Mouse (Mus musculus): Measurements from ENCODE around the gene Abcb5.
"Not testable (repeated sequence)": the region's sequence is repeated elsewhere in the genome, so short reads cannot be mapped to it uniquely, and the experiment has no call there.

Gene Abcb5

DNA sequence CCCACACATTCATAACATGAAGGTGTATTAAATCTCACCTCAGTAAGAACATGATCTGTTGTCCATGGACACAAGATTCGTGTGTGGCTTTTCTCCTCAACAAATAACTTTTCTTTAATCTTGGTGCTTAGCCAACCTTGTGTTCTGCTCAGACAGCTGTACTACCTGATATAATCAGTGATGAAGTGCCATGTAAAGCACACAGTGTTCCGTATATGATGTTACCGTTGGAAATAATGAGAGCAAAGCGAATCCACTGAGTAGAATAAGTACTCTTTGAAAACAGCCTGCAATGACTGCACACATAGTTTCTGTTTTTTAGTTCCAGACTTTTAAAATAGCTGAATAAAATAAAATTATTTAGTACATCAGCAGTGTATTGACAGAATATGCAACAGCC is at the start of gene Abcb5:
Gene Abcb5, minus strand, starts transcription at position 101 of the 400 bp plus-strand sequence.
- no peak for DNase-seq (ENCODE audit: low read depth, low spot score)

DNA sequence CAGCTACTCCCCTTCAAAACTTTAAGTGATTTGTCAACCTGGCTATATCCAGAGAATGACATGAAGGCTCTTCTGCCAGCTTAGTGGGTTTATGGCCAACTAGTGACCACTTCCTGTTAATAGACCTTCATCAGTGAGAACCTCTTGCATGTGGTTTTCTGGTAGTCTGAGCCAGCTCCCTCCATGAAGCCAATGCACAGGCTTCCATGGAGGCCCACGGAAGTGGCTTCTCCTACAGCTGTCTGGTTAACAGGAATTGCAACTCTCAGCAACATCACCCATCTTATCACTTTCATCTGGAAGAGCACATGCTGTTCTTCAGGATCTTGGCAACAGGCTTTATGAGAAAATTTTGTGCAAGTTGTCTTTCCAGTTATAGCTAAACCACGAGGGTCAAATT is 33.0 kb upstream of the Abcb5 start:
- no peak for DNase-seq (ENCODE audit: low read depth, low spot score)

DNA sequence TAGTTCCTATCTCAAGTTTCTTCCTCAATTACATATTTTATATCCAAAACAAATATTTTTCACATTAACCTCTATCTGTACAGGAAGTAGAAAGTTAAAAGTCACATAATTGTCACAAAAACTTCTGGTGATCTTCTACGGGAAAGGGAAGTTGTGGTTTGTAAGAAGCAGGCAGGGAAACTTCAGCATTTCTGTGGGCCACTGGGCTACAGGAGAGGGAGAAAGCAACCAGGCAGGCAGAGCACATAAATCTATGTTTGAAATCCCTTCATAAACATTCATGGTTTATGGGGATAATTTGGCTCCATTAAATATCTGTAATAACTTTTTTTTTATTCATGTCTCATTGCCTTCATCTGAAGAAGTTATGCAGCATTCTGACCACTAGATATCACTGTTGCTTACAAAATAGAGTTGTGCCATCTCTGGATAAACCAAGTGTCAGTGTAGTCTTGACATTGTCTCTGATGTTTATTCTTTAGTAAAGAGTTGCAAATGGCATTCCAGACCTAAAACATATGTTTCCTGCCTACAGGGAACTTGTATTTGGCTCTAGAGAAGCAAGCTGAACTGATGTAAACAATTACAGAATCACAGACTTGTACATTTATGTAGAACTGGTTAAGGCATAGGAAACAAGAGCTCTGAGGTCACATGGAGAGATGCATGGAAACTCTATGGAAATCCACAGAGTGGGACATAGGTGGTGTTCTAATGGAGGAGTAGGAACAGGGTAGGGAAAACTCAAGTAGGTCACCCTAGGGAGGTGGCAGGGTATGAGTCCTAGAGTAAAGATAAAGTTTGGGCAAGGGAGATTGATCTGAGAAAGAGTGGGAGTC is 28.3 kb upstream of the Abcb5 start:
- DNase-seq (ENCODE audit: low read depth, low spot score) = no peak

DNA sequence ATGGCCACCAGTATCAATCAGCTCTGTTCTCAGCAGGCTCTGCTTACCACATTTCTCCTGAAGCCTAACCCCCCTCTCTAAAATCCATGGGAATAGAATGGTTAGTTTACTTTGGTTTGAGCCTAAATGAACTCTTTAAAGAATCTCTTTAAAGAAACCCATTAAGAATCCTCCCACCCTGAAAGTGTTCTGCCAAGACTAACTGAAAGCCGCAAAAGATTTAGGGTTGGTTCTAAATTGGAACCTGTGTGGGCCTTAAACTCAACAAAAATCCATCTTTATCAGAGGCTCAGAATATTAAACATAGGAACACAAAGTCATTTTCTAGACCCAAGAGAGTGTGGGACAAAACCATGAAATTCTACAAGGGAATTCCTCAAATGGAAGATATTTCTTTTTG is 18.6 kb upstream of the Abcb5 start:
- no peak for DNase-seq (ENCODE audit: low read depth, low spot score)

- peak; percentile 51 for DNase-seq (ENCODE audit: low read depth, low spot score)
These were observed 35.6 kb downstream of the Abcb5 start for GRCm38 (mm10) chr12:118930386-118931318.

- peak; percentile 50 for DNase-seq (ENCODE audit: low read depth, low spot score)
These were observed 39.4 kb downstream of the Abcb5 start for GRCm38 (mm10) chr12:118926813-118927281.

- DNase-seq (ENCODE audit: low read depth, low spot score) = not testable (repeated sequence)
These were observed 42.3 kb downstream of the Abcb5 start for GRCm38 (mm10) chr12:118923874-118924273.

- no peak for DNase-seq (ENCODE audit: low read depth, low spot score)
These were observed 48.5 kb downstream of the Abcb5 start for GRCm38 (mm10) chr12:118917771-118918170.

- no peak for DNase-seq (ENCODE audit: low read depth, low spot score)
These were observed 55.9 kb downstream of the Abcb5 start for GRCm38 (mm10) chr12:118910360-118910759.

GRCm38 (mm10) chr12:118902249-118902648 is 64.0 kb downstream of the Abcb5 start:
- DNase-seq (ENCODE audit: low read depth, low spot score) = no peak

DNA sequence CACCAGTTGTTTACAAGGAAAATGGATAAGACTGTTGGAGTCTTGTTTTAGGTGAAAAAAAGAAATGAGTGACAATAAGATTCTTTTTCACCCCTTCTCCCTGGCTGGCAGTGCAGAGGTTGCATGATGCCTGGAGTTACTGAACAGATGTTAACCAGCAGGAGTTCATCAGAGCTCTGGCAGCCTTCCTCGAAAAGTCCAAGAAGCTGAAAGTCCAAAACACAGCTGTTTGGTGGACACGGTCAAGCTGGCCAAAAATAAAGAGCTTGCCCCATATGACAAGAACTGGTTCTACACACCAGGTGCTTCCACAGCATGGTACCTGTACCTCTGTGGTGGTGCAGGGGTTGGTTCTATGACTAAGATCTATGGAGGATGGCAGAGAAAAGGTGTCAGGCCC is 78.3 kb downstream of the Abcb5 start:
- no peak for DNase-seq (ENCODE audit: low read depth, low spot score)

- DNase-seq (ENCODE audit: low read depth, low spot score) = no peak
These were observed 83.4 kb downstream of the Abcb5 start for GRCm38 (mm10) chr12:118882790-118883189.

GRCm38 (mm10) chr12:118872673-118873072 is 93.5 kb downstream of the Abcb5 start:
- DNase-seq (ENCODE audit: low read depth, low spot score) = no peak

DNA sequence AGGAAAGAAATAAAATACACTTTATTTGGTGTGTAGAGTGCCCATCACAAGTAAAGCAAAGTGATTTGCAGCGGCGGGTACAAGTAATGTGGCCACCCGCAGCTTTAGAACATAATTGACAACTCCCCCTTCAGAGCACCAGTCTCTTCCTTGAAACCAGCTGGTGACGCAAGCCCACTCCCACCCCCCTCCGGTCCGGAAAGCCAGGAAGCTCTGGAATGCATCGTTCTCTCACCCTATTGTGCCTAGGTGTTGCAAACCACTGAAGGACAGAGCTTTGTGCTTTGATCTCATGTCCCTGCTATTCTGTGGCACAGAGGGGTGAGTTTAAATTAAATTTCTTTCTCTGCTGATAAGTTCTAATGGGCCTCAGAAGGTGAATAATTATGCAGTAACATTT is 110.1 kb downstream of the Abcb5 start:
- DNase-seq (ENCODE audit: low read depth, low spot score) = no peak

DNA sequence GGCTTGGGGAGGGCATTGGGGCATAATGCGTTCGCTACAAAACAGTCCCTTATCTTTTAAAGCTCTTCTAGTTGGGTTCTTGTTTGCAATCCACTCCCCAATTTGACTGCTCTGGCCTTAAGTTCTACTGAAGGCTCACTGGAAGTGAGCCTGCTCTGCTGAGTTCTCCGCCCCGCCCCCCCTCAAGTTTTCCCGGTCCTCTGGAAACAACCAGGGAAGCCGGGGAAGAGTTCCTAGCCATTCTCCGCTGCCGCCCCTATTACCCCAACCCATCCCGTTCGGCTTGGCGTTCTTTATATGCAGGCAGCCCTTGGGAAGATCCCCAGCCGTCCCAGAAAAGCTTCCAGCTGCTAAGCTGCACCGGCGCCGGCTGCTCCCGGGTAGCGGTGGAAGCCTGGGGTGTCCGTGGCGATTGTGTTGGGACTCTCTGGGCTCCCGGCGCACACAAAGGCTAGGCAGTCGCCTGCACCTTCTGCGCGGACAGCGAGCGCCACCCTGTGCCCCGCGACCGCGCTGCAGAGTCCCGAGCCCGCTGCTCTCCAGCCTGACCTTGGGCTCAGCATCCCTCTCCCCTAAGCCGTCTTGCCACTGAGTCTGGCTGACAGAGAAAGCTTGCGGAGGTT is 111.3 kb downstream of the Abcb5 start:
- DNase-seq (ENCODE audit: low read depth, low spot score) = no peak

DNA sequence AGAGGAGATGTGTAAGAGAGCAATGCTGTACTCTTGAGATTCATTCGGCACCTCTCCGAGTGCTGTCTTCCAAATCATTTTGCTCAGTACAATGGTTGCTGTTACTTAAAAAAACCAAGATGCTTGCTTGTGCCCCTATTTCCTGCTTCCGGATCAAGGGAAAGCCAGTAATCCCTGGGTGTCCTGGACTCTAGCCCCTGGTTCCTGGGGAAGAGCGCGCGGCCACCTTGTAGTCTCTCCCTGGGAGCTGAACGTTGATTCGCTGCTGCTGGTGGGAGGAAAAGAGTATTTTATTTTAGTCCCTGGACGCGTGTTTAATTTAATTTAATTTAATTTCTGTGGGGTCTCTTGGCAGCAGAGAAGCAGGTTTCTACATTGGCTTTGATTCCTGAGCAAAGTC is 111.8 kb downstream of the Abcb5 start:
- DNase-seq (ENCODE audit: low read depth, low spot score) = no peak

DNA sequence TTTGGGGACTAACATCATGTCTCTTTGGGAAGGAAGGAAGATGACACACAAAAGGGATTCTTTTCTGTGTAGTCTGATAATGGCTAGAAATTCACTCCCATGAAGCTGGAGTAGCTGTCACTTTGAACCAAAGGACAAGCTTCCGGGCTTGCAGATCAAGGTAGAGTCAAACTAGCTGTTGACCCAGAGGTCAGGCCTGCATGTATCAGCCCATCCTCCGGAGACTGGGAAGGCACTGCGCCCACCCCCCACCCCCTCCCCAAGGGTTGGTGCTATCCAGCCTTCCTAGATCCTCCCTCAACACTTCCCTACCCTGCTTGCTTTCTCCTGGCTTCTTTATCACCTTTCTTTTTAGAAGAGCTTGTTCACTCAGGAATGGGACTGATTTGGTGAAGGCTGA is 112.9 kb downstream of the Abcb5 start:
- no peak for DNase-seq (ENCODE audit: low read depth, low spot score)

- DNase-seq (ENCODE audit: low read depth, low spot score) = no peak
These were observed 115.3 kb downstream of the Abcb5 start for GRCm38 (mm10) chr12:118850851-118851410.

DNA sequence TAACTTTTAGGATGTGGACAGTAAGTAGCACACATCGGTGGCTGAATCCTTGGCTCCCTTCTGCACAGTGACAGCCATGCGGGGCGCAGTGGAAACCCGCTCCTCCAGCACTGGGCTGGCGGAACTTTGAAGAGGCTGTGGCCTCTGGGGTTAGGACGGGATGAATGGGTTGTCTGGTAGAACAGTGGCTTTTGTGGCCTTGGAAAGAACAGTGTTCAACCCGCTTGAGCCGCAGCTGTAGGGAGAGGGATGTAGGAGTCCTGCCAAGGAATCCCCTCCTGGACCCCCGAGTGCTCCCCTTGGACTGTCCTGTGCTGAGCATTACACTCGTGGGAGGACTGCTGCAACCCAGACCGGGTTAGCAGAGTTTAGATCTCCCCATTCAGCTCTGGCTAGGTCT is 116.2 kb downstream of the Abcb5 start:
- DNase-seq (ENCODE audit: low read depth, low spot score) = no peak

DNA sequence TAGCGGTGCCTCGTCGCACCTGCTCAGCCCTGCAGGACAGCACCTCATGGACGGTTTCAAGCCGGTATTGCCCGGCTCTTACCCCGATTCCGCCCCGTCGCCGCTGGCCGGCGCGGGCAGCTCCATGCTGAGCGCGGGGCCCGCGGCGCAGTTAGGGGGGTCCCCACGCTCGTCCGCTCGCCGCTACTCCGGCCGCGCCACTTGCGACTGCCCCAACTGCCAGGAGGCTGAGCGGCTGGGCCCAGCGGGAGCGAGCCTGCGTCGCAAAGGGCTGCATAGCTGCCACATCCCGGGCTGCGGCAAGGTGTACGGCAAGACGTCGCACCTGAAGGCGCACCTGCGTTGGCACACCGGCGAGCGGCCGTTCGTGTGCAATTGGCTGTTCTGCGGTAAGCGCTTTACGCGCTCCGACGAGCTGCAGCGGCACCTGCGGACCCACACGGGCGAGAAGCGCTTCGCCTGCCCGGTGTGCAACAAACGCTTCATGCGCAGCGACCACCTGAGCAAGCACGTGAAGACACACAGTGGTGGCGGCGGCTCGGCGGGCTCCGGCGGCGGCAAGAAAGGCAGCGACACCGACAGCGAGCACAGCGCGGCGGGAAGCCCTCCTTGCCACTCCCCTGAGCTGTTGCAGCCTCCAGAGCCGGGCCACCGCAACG is 116.9 kb downstream of the Abcb5 start:
- DNase-seq (ENCODE audit: low read depth, low spot score) = no peak

All from brain, embryonic 18.5 days (tissue).